Mouse (Mus musculus) gastrocnemius, postnatal 25 days (tissue): ENCODE results near the gene Irs4. TPM values are rescaled to one million over a fixed set of nuclear protein-coding genes. Genes with fewer than 3 reads are reported as not detected.

Source experiments
- DNase-seq: peaks from one replicate; pipeline ENCODE4 v3.0.0; 2022
- long read RNA-seq, 2 experiments: library from polyadenylated mRNA; stranded (forward); transcript quantifications; one replicate each; pipeline ENCODE4 v2.0.0; 2021
- total RNA-seq, 2 experiments: library from RNA; stranded (reverse); gene quantifications; 1 replicate in 1 of 2; 2 replicates in 1 of 2; pipeline ENCODE4 v1.2.3; 2021

The Irs4 gene
- total RNA-seq = not detected
- long read RNA-seq, experiment 1 = 0 reads
- long read RNA-seq, experiment 2 = 0 reads

GRCm38 (mm10) chrX:141724937-141725918, at the start of gene Irs4:
Gene Irs4 (minus strand): TSS chrX:141725263.
- no peak for DNase-seq

GRCm38 (mm10) chrX:141750360-141750759, 25.3 kb upstream of the Irs4 start:
- DNase-seq = no peak

- DNase-seq = no peak
Measured at GRCm38 (mm10) chrX:141729570-141729969, 4.5 kb upstream of the Irs4 start.

GRCm38 (mm10) chrX:141724391-141724891, 622 bp downstream of the Irs4 start:
- no peak for DNase-seq

- DNase-seq = no peak
Measured at GRCm38 (mm10) chrX:141723936-141724335, 1.1 kb downstream of the Irs4 start.

- DNase-seq = no peak
Measured at GRCm38 (mm10) chrX:141721725-141722124, 3.3 kb downstream of the Irs4 start.

Other genes starting within 250 kb of the Irs4 start
- 1 to 10 TPM; 3.2 to 4.4 TPM for gene Col4a5, start 249.9 kb downstream of the Irs4 start, total RNA-seq
- gene Gm15294, start 150.0 kb upstream of the Irs4 start, total RNA-seq = under 1 TPM in 1 of 2 experiments, not detected in 1; 0.29 TPM